9 mouse cellular contexts compared by ENCODE assay signal in the genomic region with DNA sequence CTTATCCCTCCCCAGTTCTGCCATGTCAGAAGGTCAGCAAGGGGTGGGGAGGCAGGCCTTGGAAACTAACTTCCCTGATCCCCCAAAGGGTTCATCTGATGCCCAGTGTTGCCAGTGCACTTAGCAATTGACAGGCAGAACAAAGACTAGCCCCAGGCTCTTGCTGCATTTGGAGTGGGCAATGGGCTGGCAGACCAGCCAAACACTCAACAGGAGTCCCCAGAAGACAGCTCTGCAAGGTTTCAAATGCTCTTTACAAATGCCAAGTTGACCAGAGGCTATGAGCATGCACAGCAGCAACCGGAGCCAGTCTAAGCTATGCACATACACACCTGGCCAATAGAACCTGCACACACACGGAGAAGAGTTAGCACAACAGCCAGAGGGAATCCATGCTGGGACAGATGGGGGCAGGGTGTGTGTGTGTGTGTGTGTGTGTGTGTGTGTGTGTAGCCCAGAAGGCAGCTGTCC. TPM values are rescaled to one million over a fixed set of nuclear protein-coding genes. Genes with fewer than 3 reads are reported as not detected.
DNase-seq lines count a peak whose midpoint lies in the region; ATAC-seq and TF ChIP-seq lines count a peak whose summit lies in the region.
"Had no signal": no experiment of that assay in that cellular context is flagged by ENCODE, and none has a peak within 500 bp of the region (broad histone marks: within the 10 kb centered on the region; RNA-seq: fewer than 3 reads in every experiment).

No protein-coding gene starts in this region.

- H3K27me3 ChIP-seq in kidney, embryonic 14.5 days (ENCODE audit: control insufficient read depth, insufficient read depth, low read length) = no peaks in the 10 kb centered on the region
- H3K27me3 ChIP-seq in limb, embryonic 14.5 days (ENCODE audit: control insufficient read depth, insufficient read depth, low read length) = no peaks in the 10 kb centered on the region

- 88% methylated on average over 2 of the region's 2 CpGs for WGBS in kidney, embryonic 14.5 days
- WGBS in limb, embryonic 14.5 days = 76% methylated on average over 2 of the region's 2 CpGs

- H3K9me3 ChIP-seq in kidney, embryonic 14.5 days (ENCODE audit: control insufficient read depth, low read length) = no peaks in the 10 kb centered on the region
- no peaks in the 10 kb centered on the region for H3K9me3 ChIP-seq in limb, embryonic 14.5 days (ENCODE audit: control insufficient read depth, low read length)

- no peak overlapping the region for H3K27ac ChIP-seq in kidney, embryonic 14.5 days (ENCODE audit: low read depth, low read length)
- H3K27ac ChIP-seq in limb, embryonic 14.5 days (replicated peaks; ENCODE audit: low read depth, low read length) = peak overlapping the region; percentile 63

- peak; percentile 20 for DNase-seq in cerebellum, adult 11 months
- peak; percentile 42 for DNase-seq in kidney, adult 11 months
- DNase-seq in cerebellum, postnatal 36 days = peak; percentile 17 to 20
- DNase-seq in limb, embryonic 14.5 days (ENCODE audit: low spot score) = no peak
- no peak for DNase-seq in right cerebral cortex, adult 2 months (ENCODE audit: low spot score in 2 of 2)
- DNase-seq in right cerebral cortex, adult 18-20 months = no peak
- DNase-seq: thymus, adult 18-20 months had no signal

- no peak overlapping the region for H3K4me2 ChIP-seq in kidney, embryonic 14.5 days (replicated peaks; ENCODE audit: low read depth, low read length)
- H3K4me2 ChIP-seq in limb, embryonic 14.5 days (replicated peaks; ENCODE audit: low read depth, low read length, severe bottlenecking) = 0 out of 2 replicates have a peak overlapping the region, but pooled peaks have one; percentile 1

- H3K9ac ChIP-seq in kidney, embryonic 14.5 days (ENCODE audit: low read depth, low read length) = no peak overlapping the region
- 0 out of 2 replicates have a peak overlapping the region, but pooled peaks have one; percentile 12 for H3K9ac ChIP-seq in limb, embryonic 14.5 days (ENCODE audit: low read depth, low read length, severe bottlenecking)

- peaks cover 6% of the 10 kb centered on the region; the same call in 1 of the 2 replicates for H3K4me1 ChIP-seq in kidney, embryonic 14.5 days (ENCODE audit: control insufficient read depth, insufficient read depth, low read length)
- H3K4me1 ChIP-seq in limb, embryonic 14.5 days (ENCODE audit: control insufficient read depth, insufficient read depth, low read length) = peaks cover 18% of the 10 kb centered on the region

- no peaks in the 10 kb centered on the region for H3K36me3 ChIP-seq in kidney, embryonic 14.5 days (ENCODE audit: control insufficient read depth, insufficient read depth, low read length)
- no peaks in the 10 kb centered on the region for H3K36me3 ChIP-seq in limb, embryonic 14.5 days (ENCODE audit: control insufficient read depth, insufficient read depth, low read length)

- no peak overlapping the region for H3K4me3 ChIP-seq in kidney, embryonic 14.5 days (ENCODE audit: low read length)
- H3K4me3 ChIP-seq in limb, embryonic 14.5 days (replicated peaks; ENCODE audit: low read length) = no peak overlapping the region

- ATAC-seq in cerebellum, adult (ENCODE audit: insufficient number of reproducible peaks, low FRiP score, low TSS enrichment) = no peak
- ATAC-seq in kidney, embryonic 14.5 days (ENCODE audit: low FRiP score, low TSS enrichment) = no peak
- no peak for ATAC-seq in limb, embryonic 14.5 days (ENCODE audit: low FRiP score, low read depth)

- no peak for TF ChIP-seq POLR2A in limb, embryonic 14.5 days (IDR thresholded peaks at IDR 0.05; ENCODE audit: borderline replicate concordance, extremely low read depth, insufficient read depth, insufficient read length)

RNA-seq across cellular contexts. Expression of gene Mgat4a, which starts 27.8 kb away (rescaled TPM):
- polyA plus RNA-seq in kidney, embryonic 14.5 days (2014; fragmentation: Nextera tagmentation; extraction: Ambion mirVana) = 7.1 and 9.5 TPM in 2 replicates
- 6.8 and 8.2 TPM in 2 replicates for polyA plus RNA-seq in limb, embryonic 14.5 days (2012; rRNA removed)
- 9.0 TPM in 2 replicates for polyA plus RNA-seq in limb, embryonic 14.5 days (2014; fragmentation: Nextera tagmentation; extraction: Ambion mirVana)

Comparison
In these comparisons a context has a peak if more than half of its experiments do, and no peak if none do; other contexts are left out.
1. DNase-seq: peak in cerebellum, adult 11 months (single experiment), kidney, adult 11 months (single experiment) and cerebellum, postnatal 36 days (2 of 2); none in limb, embryonic 14.5 days (single experiment), right cerebral cortex, adult 2 months (0 of 2) and right cerebral cortex, adult 18-20 months (single experiment).